Mouse (Mus musculus): ENCODE data around the gene Tex2.
"Not testable (repeated sequence)": the region's sequence is repeated elsewhere in the genome, so short reads cannot be mapped to it uniquely, and the experiment has no call there.

The Tex2 gene

GRCm38 (mm10) chr11:106507638-106508037, 105.6 kb downstream of the Tex2 start:
- DNase-seq (ENCODE audit: low spot score in 2 of 2): no peak

- DNase-seq (ENCODE audit: low spot score in 2 of 2): no peak
These were observed 107.0 kb downstream of the Tex2 start for GRCm38 (mm10) chr11:106506211-106506610.

- DNase-seq (ENCODE audit: low spot score in 2 of 2): no peak
These were observed 109.1 kb downstream of the Tex2 start for GRCm38 (mm10) chr11:106504129-106504528.

GRCm38 (mm10) chr11:106503425-106503717, 109.9 kb downstream of the Tex2 start:
- DNase-seq (ENCODE audit: low spot score in 2 of 2): peak; percentile 33 to 48

GRCm38 (mm10) chr11:106502631-106503424, 110.4 kb downstream of the Tex2 start:
- DNase-seq (ENCODE audit: low spot score in 2 of 2): no peak

GRCm38 (mm10) chr11:106502159-106502505, 111.1 kb downstream of the Tex2 start:
- no peak for DNase-seq (ENCODE audit: low spot score in 2 of 2)

GRCm38 (mm10) chr11:106501308-106502158, 111.7 kb downstream of the Tex2 start:
- peak; percentile 73 for DNase-seq (ENCODE audit: low spot score in 2 of 2)

- DNase-seq (ENCODE audit: low spot score in 2 of 2): peak; percentile 98 to 99
These were observed 112.6 kb downstream of the Tex2 start for GRCm38 (mm10) chr11:106500393-106501307.

GRCm38 (mm10) chr11:106498739-106499379, 114.4 kb downstream of the Tex2 start:
- DNase-seq (ENCODE audit: low spot score in 2 of 2): no peak

GRCm38 (mm10) chr11:106497926-106498325, 115.3 kb downstream of the Tex2 start:
- no peak for DNase-seq (ENCODE audit: low spot score in 2 of 2)

GRCm38 (mm10) chr11:106497009-106497408, 116.2 kb downstream of the Tex2 start:
- DNase-seq (ENCODE audit: low spot score in 2 of 2): not testable (repeated sequence)

GRCm38 (mm10) chr11:106492984-106493669, 120.1 kb downstream of the Tex2 start:
- DNase-seq (ENCODE audit: low spot score in 2 of 2): no peak

- peak in 1 of 2 experiments; percentile 57 for DNase-seq (ENCODE audit: low spot score in 2 of 2)
These were observed 121.8 kb downstream of the Tex2 start for GRCm38 (mm10) chr11:106491393-106491792.

GRCm38 (mm10) chr11:106490600-106490999, 122.6 kb downstream of the Tex2 start:
- not testable (repeated sequence) for DNase-seq (ENCODE audit: low spot score in 2 of 2)

GRCm38 (mm10) chr11:106490057-106490456, 123.2 kb downstream of the Tex2 start:
- no peak for DNase-seq (ENCODE audit: low spot score in 2 of 2)

GRCm38 (mm10) chr11:106489036-106489693, 124.1 kb downstream of the Tex2 start:
- DNase-seq (ENCODE audit: low spot score in 2 of 2): peak in 1 of 2 experiments; percentile 56

- no peak for DNase-seq (ENCODE audit: low spot score in 2 of 2)
These were observed 125.1 kb downstream of the Tex2 start for GRCm38 (mm10) chr11:106488126-106488561.

GRCm38 (mm10) chr11:106487733-106488115, 125.5 kb downstream of the Tex2 start, which contains the start of gene Ern1:
Gene Ern1 (minus strand): TSS chr11:106487852.
- DNase-seq (ENCODE audit: low spot score in 2 of 2): peak; percentile 96

- DNase-seq (ENCODE audit: low spot score in 2 of 2): peak in 1 of 2 experiments; percentile 44
These were observed 126.1 kb downstream of the Tex2 start for GRCm38 (mm10) chr11:106486866-106487732.
